Mouse (Mus musculus) C2C12 (cell line): ENCODE data around the gene Grid1. TPM values are rescaled to one million over a fixed set of nuclear protein-coding genes. Genes with fewer than 3 reads are reported as not detected.

ENCODE experiments used
- H3K27me3 ChIP-seq: one replicate; pipeline ENCODE4 v1.6.1; 2011; ENCODE audit not compliant: control insufficient read depth, insufficient read depth, insufficient read length
- H3K36me3 ChIP-seq: one replicate; pipeline ENCODE4 v1.6.1; 2011; ENCODE audit not compliant: control insufficient read depth, insufficient read depth
- H3K4me3 ChIP-seq: one replicate; pipeline ENCODE4 v1.5.1; 2011; ENCODE audit warnings: mild to moderate bottlenecking, control low read depth; ENCODE audit not compliant: poor library complexity, insufficient read depth, severe bottlenecking
- H3K79me2 ChIP-seq: one replicate; pipeline ENCODE4 v1.6.1; 2011; ENCODE audit not compliant: control insufficient read depth, insufficient read depth
- H3K79me3 ChIP-seq: one replicate; pipeline ENCODE4 v1.6.1; 2011; ENCODE audit warnings: low read depth, control low read depth
- H3ac ChIP-seq: one replicate; pipeline ENCODE3; 2011; ENCODE audit warnings: low read depth; ENCODE audit not compliant: control insufficient read depth, insufficient read length
- CEBPB ChIP-seq: IDR thresholded peaks from one replicate; pipeline ENCODE4 v1.6.1; 2011; ENCODE audit warnings: low read depth, mild to moderate bottlenecking, control low read depth, moderate library complexity
- CTCF ChIP-seq: IDR thresholded peaks from one replicate; pipeline ENCODE4 v1.5.1; 2011; ENCODE audit not compliant: control insufficient read depth, insufficient read depth, insufficient read length
- FOSL1 ChIP-seq: IDR thresholded peaks from one replicate; pipeline ENCODE4 v1.8.0; 2011; ENCODE audit warnings: mild to moderate bottlenecking, low read length; ENCODE audit not compliant: poor library complexity, insufficient read depth, severe bottlenecking
- MAX ChIP-seq: IDR thresholded peaks from one replicate; pipeline ENCODE4 v1.6.1; 2011; ENCODE audit warnings: mild to moderate bottlenecking, control low read depth
- MYOD1 ChIP-seq: IDR thresholded peaks from one replicate; pipeline ENCODE4 v1.6.1; 2011; ENCODE audit warnings: low read depth; ENCODE audit not compliant: control insufficient read depth, insufficient read length
- MYOG ChIP-seq: IDR thresholded peaks from one replicate; pipeline ENCODE4 v1.6.1; 2011; ENCODE audit not compliant: control insufficient read depth, insufficient read length; ENCODE audit errors: extremely low read depth
- USF1 ChIP-seq: IDR thresholded peaks from one replicate; pipeline ENCODE4 v1.6.1; 2011; ENCODE audit warnings: low read depth, mild to moderate bottlenecking, control low read depth, moderate library complexity
- polyA plus RNA-seq: library from polyadenylated mRNA; unstranded; fragments of >200 nt; fragmentation: generic; extraction: Trizol; gene quantifications from one replicate; pipeline ENCODE4 v1.2.1, GENCODE M21; 2012; ENCODE audit warnings: missing spikeins

Grid1 gene
- polyA plus RNA-seq, 1 experiment = 0.04 TPM

GRCm38 (mm10) chr14:35139824-35140223 is 319.9 kb downstream of the Grid1 start:
- H3K4me3 ChIP-seq = no peak overlapping the region
- H3K36me3 ChIP-seq = no peaks in the 10 kb centered on the region
- no peaks in the 10 kb centered on the region for H3K27me3 ChIP-seq
- H3K79me3 ChIP-seq = no peaks in the 10 kb centered on the region
- TF ChIP-seq MYOD1 (no peak), MAX (no peak)
- H3K79me2 ChIP-seq = no peaks in the 10 kb centered on the region
- no peak overlapping the region for H3ac ChIP-seq

DNA sequence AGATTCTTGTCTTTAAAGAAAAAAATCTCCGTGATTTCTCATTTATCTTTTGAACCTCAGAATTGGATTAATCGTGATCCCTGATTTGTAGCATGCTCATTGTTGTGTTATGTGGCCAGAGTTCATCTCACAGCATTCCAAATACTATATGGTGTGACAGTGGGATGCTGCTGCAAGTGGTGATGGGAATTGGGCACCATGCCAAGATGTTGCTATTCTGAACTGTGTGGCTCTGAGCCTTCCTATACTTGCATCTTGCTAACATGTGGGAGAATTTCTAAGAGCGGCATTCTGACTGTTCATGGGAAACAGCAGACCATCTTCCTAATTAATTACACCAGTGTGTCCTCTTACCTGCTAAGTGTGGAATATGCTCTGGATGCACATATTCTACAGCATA is 332.5 kb downstream of the Grid1 start:
- TF ChIP-seq MAX = no peak
- no peak for TF ChIP-seq FOSL1
- TF ChIP-seq MYOD1 = no peak
- TF ChIP-seq MYOG = no peak
- TF ChIP-seq CEBPB = no peak
- no peak for TF ChIP-seq CTCF
- TF ChIP-seq USF1 = no peak
- H3K27me3 ChIP-seq = no peaks in the 10 kb centered on the region
- no peak overlapping the region for H3ac ChIP-seq
- H3K79me3 ChIP-seq = no peaks in the 10 kb centered on the region
- H3K36me3 ChIP-seq = no peaks in the 10 kb centered on the region
- no peaks in the 10 kb centered on the region for H3K79me2 ChIP-seq
- no peak overlapping the region for H3K4me3 ChIP-seq

- Histone ChIP-seq H3ac (no peak overlapping the region), H3K27me3 (no peaks in the 10 kb centered on the region), H3K79me2 (no peaks in the 10 kb centered on the region), H3K36me3 (no peaks in the 10 kb centered on the region), H3K4me3 (no peak overlapping the region), H3K79me3 (no peaks in the 10 kb centered on the region)
- no peak for TF ChIP-seq MYOG
Observed at GRCm38 (mm10) chr14:35153701-35154277, 333.9 kb downstream of the Grid1 start.

DNA sequence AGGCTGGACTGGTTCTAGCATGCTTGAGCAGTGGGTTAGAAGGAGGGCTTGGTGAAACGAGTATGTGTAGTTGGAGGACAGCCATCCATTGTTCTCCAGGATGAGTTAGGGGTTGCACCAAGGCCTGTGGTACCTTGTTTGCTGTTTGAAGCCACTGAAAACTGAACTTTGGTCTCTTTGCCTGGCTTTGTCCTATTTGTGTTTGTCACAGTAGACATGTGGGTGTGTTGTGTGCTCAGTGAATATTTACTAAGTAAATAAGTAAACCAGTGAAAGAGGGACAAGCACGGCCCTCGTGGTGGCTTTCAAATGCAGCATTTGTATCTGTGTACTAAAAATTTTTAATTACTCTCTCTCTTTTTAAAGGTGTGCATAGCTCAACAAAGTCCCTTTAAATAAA is 334.5 kb downstream of the Grid1 start:
- Histone ChIP-seq H3K36me3 (no peaks in the 10 kb centered on the region), H3ac (no peak overlapping the region), H3K27me3 (no peaks in the 10 kb centered on the region), H3K79me3 (no peaks in the 10 kb centered on the region), H3K4me3 (no peak overlapping the region), H3K79me2 (no peaks in the 10 kb centered on the region)
- TF ChIP-seq CEBPB (no peak), FOSL1 (no peak), MYOG (no peak), CTCF (no peak), MYOD1 (no peak)

DNA sequence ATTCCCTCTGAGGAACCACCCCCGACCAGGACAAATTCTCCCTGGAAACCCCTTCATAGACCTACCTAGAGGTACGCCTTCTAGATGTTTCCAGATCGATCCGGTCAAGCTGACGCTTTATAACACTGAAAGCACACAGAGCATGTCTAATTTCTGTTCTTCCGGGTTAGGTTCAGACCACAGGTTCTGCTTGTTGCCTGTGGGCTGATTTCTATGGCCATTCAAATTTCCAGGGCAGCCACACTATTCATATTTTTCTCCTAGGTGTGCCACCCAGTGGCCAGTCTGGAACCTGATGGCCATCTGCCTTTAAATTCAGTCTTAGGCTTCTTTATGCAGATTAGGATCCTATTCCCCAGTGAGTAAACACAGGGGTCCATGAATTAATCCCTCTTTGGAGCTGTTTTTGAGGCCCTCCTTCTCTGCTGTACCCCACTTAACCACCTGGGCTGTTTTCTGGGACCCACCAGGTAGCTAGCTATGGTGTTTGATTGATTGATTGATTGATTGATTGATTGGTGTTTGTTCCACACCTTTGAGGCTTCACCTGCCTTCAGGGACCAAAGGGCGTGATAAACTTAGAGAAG is 337.3 kb downstream of the Grid1 start:
- Histone ChIP-seq H3ac (no peak overlapping the region), H3K27me3 (no peaks in the 10 kb centered on the region), H3K79me2 (no peaks in the 10 kb centered on the region), H3K4me3 (no peak overlapping the region), H3K79me3 (no peaks in the 10 kb centered on the region), H3K36me3 (no peaks in the 10 kb centered on the region)
- TF ChIP-seq MYOG = no peak
- no peak for TF ChIP-seq MYOD1
- TF ChIP-seq FOSL1 = no peak
- TF ChIP-seq USF1 = no peak
- no peak for TF ChIP-seq CTCF
- no peak for TF ChIP-seq MAX
- no peak for TF ChIP-seq CEBPB

GRCm38 (mm10) chr14:35159296-35159695 is 339.4 kb downstream of the Grid1 start:
- Histone ChIP-seq H3K36me3 (no peaks in the 10 kb centered on the region), H3K27me3 (no peaks in the 10 kb centered on the region)

More at GRCm38 (mm10) chr14:35159296-35159695, 339.4 kb downstream of the Grid1 start:
- no peak overlapping the region for H3ac ChIP-seq
- no peak overlapping the region for H3K4me3 ChIP-seq
- TF ChIP-seq MYOD1 (no peak), CEBPB (no peak), MYOG (no peak), CTCF (no peak), MAX (no peak), USF1 (no peak), FOSL1 (no peak)
- no peaks in the 10 kb centered on the region for H3K79me2 ChIP-seq
- H3K79me3 ChIP-seq = no peaks in the 10 kb centered on the region
